Mouse (Mus musculus) E14TG2a.4 (cell line): ENCODE measurements at regions not wholly inside any gene's neighbourhood (a gene's known extent, or its start where the extent isn't known, plus 50 kb on each side); places are given as distances from the start of the nearest gene placed in this dataset.

Experiments used
- CTCF ChIP-seq: conservative IDR thresholded peaks from 2 replicates; pipeline ENCODE4 v1.5.1; 2014; ENCODE audit warnings: low read length
- POU5F1 ChIP-seq: IDR thresholded peaks from 2 replicates; pipeline ENCODE4 v1.6.1; 2014; ENCODE audit warnings: low read length, borderline replicate concordance

- TF ChIP-seq CTCF, result no peak
- TF ChIP-seq POU5F1, result no peak
Measured at GRCm38 (mm10) chr13:57089381-57090075, 193.7 kb upstream of the Trpc7 start.
